Mouse (Mus musculus): ENCODE data around the gene Olfr325. TPM values are rescaled to one million over a fixed set of nuclear protein-coding genes. Genes with fewer than 3 reads are reported as not detected.
"Not testable (repeated sequence)": the region's sequence is repeated elsewhere in the genome, so short reads cannot be mapped to it uniquely, and the experiment has no call there.

The Olfr325 gene
- not detected for total RNA-seq (2021)
- long read RNA-seq, experiment 1 = 0 reads
- long read RNA-seq, experiment 2 = 0 reads

DNA sequence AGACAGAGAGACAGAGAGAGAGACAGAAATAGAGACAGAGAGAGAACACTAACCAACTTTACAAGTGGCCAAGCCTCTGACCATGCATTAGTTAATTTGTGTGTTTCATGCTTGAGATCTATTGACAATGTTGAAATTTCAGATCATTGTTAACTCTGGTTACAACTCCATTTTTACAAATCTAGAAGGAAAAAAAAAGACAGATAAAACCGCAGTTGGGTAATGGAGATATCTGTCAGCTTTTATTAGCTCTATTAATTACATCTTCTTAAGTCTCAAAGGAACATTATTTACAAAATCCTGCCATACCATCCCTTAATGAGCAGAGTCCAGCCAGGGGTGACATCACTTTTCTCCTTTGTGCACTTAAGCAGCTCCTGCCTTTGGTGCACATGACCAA lies at the start of gene Olfr325:
TSS of gene Olfr325 (plus strand) at position 301 of the 400 bp plus-strand sequence.
- DNase-seq (ENCODE audit: low spot score in 2 of 2) = no peak

DNA sequence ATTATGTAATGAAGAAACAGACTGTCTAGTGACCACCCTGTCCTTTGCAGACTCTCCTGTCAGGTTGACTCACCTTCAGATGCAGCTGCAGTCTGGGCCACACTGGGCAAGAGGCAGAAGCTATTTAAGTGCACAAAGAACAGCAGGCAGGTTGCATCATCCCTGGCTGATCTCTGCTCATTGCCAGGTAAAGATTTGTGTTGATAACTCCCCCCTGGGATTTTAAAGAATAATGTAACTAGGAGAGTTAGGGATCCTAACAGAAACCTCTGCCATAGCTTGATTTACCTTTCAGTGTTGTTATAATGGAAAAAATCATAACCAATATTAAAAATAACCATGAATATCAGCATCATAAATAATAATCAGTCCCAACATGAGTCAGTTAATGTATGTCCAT lies 42.8 kb upstream of the Olfr325 start, which contains the start of gene Olfr330:
TSS of gene Olfr330 (minus strand) at position 101 of the 400 bp plus-strand sequence.
- not testable (repeated sequence) for DNase-seq (ENCODE audit: low spot score in 2 of 2)

DNA sequence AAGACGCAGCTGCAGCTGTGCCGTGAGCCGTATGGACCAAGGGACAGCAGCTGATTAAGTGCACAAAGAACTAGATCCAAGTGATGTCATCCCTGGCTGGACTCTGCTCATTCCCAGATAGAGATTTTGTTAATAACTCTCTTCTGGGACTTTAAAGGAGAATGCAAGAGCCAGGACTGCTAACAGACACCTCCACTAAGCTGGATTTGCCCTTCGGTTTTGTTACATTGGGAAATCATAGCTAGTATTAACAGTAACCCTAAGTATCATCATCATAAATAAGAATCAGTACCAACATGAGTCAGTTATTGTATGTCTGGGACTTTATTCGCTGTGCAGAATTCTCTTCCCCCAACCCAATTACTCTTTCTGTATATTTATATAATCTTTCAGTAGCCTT lies 31.2 kb upstream of the Olfr325 start, which contains the start of gene Olfr329-ps:
TSS of gene Olfr329-ps (minus strand) at position 101 of the 400 bp plus-strand sequence.
- DNase-seq (ENCODE audit: low spot score in 2 of 2) = no peak

DNA sequence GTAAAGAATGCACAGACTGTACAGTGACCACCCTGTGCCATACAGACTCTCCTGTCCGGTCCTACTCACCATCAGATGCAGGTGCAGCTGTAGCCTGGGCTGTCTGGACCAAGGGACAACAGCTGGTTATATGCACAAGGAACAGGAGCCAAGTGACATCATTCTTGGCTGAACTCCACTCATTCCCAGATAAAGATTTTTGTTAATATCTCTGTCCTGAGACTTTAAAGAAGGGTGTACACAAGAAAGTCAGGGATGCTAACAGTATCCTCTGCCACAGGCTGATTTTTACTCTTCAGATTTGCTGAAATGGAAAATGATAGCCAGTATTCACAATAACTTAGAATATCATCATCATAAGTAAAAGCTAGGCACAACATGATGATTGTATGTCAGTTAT lies 22.0 kb upstream of the Olfr325 start, which contains the start of gene Olfr328:
TSS of gene Olfr328 (minus strand) at position 101 of the 400 bp plus-strand sequence.
- no peak for DNase-seq (ENCODE audit: low spot score in 2 of 2)

DNA sequence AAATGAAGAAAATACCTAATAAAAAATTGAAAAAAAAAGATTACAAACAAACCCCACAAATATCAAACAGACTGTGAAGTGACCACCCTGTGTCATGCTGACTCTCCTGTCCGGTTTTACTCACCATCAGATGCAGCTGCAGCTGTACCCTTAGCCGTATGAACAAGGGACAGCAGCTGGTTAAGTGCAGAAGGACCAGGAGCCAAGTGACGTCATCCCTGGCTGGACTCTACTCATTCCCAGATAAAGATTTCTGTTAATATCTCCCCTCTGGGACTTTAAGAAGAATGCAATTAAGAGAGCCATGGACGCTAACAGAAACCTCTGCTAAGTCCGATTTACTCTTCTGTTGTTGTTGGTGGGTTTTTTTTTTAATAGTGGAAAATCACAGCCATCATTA lies 7.1 kb upstream of the Olfr325 start, which contains the start of gene Olfr224:
TSS of gene Olfr224 (minus strand) at position 149 of the 400 bp plus-strand sequence.
- no peak for DNase-seq (ENCODE audit: low spot score in 2 of 2)

DNA sequence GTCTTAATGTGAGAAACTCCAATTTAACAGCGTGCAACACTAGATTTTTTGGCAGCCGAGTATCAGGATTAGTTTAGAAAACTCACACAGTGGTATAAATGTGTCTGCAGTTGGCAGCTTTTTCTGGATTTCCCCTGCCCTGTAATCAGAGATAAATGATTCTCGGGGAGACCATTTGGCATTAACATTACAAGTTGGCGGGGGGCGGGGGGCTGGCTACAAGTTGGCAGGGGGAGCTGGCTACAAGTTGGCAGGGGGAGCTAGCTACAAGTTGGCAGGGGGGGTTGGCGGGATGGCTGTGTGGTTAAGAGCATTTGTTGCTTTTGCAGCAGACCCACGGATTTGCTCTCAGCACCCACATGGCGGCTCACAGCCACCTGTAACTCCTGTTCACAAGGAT lies 1.1 kb downstream of the Olfr325 start:
- DNase-seq (ENCODE audit: low spot score in 2 of 2) = no peak

DNA sequence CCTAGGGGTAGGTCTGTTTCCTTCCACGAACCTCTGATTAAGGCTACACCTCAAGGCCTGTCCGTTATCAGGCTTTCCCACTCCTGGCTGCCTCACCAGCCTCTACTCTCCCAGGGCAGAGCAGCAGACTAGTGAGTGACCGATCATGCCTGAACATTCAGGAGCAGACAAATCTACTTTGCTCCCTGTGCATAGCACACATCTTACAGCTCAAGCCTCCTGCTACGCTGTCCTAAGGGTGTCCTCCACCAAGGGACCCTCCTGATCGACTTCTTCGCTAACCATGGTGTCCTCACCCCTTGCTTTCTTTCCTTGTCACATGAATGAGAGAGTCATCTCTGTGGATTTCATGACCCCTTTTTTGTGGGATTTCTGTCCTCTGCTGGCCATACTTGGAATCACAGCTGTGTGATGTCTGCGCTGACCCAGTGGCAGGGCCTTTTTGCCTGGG lies 10.4 kb downstream of the Olfr325 start:
- peak; percentile 13 to 51 for DNase-seq (ENCODE audit: low spot score in 2 of 2)

DNA sequence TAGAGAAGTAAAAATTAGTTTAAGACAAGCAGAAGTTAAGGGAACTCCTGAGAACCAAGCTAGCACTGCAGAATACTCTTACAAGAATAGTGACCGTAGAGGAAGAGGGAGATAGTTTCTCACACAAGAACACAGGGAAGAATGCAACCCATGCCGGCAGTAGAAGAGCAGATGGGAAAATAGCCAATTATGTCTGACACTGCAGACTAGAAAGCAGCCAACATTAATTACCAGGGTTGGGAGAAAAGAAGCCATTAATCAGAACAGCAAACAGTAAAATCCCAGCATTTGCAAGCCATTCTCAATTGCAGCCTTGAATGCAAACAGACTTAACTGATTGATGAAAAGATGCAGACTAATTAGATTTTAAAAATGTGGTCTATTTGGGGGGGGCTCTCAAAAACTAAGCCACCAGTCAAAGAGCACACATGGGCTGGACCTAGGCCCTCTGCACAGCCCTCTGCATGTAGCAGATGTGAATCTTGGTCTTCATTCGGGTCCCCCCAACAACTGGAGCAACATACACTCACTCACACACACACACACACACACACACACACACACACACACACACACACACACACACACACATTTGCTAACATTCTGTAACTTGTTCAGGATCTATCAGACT lies 11.2 kb downstream of the Olfr325 start:
- no peak for DNase-seq (ENCODE audit: low spot score in 2 of 2)

DNA sequence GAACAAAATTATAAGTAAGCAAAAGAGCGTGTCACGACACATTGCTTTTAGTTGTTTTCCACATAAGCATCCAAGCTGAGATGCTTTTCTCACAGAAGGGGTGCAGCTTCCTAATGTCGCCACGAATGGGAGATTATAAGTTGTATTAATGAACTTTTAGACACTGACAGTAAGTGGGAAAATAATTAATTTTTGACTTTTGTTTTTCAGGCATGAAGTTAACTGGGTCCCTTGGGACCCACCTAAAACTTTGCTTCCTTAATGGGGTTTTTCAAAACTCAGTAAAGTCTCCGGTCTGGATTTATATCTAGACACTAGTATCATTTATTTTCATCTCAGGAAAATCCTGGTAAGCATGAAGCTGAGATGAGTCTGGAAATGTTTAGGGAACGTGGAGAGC lies 17.3 kb downstream of the Olfr325 start, which contains the start of gene Olfr324:
TSS of gene Olfr324 (plus strand) at position 301 of the 400 bp plus-strand sequence.
- no peak for DNase-seq (ENCODE audit: low spot score in 2 of 2)

DNA sequence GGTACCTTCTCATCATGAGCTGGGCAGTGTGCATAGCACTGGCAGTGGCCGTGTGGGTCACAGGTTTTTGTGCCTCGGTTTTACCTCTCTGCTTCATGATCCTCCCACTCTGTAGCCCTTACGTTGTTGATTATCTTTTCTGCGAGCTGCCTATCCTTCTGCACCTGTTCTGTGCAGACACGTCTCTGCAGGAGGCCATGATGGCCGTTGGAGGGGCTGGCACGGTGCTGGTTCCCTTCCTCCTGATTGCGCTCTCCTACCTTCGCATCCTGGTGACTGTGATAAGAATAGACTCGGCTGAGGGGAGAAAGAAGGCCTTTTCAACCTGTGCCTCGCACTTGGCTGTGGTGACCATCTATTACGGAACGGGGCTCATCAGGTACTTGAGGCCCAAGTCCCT lies 20.3 kb downstream of the Olfr325 start:
- DNase-seq (ENCODE audit: low spot score in 2 of 2) = no peak

DNA sequence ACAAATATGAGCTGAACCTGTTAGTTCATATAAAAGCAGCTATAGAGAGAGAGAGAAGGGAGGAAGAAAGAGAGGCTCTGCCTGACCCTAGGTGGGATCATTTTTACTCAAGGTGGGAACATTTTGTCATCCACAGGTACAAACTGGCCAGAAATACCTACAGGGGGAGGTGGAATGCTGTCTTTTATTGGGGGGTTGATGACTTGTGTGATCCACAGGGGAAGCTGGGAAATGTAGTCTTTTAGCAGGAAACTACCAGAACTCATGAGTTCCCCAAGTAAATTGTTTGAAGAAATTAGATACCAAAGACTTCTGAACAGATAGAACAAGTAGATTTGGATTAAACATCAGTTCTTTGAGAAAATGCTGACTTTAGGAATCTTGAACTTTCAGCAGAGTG lies 24.5 kb downstream of the Olfr325 start:
- no peak for DNase-seq (ENCODE audit: low spot score in 2 of 2)

DNA sequence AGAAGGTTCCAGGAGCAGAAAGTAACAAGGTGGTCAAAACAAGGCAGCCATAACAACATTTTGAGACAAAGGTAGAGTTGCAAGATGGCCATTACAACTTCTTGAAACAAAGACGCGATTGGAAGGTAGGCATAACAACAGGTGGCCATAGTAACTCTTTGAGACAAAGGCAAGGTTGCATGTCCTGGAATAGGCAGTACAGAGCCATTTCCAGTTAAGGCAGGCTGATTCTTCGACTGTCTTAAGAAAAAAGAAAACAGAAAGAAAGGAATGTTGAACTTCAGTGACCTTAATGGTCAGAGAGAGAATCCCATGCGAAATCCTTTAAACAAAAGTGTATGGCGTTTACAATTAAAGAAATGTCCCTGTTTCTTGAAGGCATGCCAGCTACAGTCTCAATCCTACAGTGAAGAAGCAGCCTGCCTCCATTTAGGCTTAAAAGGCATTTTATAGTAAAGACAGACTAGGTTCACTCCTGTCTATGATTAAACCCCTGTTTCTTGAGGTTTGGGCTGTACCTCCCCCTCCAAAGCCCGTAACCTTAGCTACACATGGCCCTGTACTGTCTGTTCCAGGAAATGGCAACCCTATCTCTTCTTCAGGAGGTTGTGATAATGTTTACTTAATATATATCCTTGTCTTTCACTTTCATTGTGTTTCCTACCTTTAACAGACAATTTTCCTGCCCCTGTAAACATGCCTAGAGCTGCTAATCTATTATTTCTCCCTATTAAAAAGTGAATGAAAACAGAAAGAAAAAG lies 25.4 kb downstream of the Olfr325 start:
- DNase-seq (ENCODE audit: low spot score in 2 of 2) = no peak

DNA sequence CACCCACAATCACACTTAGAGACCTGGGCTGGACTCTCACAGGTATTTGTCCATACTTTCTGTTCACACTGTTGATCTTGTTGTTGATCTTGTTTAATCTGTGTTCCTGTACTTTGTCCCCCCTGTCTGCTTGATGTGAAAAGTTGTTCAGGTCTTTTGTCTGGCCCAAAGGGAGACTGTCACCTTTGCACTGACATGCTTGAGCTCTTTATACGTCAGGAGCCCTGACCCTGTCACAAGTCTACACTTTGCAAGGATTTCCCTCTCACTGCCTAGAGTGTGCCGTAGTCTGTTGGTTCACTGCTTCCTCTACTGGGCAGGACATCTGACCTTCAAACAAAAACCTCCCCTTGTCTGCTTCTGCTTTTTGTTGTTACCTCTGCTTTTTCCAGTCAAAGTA lies 27.2 kb downstream of the Olfr325 start:
- DNase-seq (ENCODE audit: low spot score in 2 of 2) = no peak

DNA sequence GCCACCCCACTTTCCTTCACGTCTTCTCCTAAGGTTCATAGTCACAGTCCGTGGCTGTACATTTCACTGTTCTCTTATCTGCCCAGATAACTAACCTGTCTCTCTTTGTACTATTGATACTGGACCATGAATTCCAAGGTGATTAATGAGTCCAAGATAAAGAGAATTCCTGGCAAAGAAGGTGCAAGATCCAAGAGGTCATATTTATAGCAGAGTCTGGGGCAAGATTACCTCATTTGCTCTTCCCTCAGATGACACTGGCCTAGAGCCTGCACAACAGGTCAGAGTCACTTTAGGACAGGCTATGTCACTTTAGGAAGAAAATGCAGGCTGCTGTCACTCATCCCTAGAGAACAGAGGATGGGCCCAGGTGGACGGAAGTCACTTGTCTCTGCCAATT lies 27.7 kb downstream of the Olfr325 start:
- DNase-seq (ENCODE audit: low spot score in 2 of 2) = no peak

DNA sequence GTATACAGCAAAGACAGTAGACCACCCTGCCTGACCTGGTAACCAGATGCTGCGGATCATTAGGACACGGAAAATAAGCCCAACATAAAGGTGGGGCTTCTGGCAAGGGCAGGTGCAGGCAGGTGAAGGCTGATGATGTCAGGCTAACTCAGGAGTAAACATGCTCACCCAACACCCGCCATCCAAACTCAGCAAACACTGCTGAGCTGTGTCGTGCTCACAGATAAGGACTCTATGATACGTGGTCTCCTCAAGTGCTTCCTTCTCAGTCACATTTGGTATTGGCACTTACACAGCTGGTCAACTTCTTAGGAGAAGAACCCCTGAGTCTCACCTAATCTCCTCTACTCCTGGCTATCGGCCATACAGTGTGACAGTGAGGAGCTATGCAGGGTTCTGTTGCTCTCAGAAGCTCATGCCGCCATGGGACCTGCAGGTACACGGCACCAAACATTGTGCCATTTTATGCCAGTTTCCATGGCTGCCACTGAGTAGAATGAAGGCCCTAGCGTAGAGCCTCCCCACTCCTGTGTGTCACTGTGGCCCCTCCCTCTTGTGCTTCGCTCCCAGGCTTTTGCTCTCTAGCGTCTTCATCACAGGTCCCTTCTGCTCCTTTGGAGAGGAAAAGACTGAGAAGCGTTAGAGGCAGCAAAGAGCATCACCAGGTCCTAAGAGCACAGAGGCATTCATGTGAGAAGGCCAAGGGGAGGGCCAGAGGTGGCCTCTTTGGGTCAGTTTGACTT lies 28.8 kb downstream of the Olfr325 start:
- no peak for DNase-seq (ENCODE audit: low spot score in 2 of 2)

DNA sequence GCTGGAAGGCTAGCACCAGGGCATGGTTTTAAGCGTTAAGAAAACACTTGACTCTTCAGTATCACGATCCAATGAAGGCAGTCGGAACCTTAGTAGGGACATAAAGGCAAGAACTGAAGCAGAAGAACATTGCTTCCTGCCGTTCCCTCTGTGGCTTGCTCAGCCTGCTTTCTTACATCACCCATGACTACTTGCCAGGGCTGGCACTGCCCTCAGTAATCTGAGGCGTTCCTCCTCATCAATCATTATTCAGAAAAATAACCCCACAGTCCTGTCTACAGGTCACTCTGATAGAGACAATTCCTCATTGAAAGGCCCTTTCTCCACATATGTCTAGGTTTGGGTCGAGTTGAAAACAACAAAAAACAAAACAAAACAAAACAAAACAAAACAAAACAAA lies 29.5 kb downstream of the Olfr325 start:
- DNase-seq (ENCODE audit: low spot score in 2 of 2) = no peak

DNA sequence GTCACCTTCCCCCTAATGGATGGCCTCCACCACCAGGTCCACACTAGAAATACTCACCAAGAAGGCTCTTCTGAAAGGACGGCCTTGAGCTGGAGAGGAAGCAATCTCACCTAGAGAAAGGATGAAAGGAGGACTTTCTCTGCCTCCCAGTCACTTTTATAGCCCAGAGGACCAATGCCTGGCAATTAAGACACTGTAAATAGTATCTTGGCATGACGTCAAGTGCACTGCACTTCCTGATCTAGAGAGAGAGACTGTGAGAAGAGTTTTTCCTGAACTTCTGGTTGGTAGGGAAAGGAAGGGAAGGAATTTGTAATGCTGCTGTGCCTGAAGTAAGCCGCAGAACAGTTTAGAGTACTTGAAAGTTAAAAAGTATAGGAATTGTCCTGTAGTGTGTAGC lies 35.8 kb downstream of the Olfr325 start:
- DNase-seq (ENCODE audit: low spot score in 2 of 2) = no peak

DNA sequence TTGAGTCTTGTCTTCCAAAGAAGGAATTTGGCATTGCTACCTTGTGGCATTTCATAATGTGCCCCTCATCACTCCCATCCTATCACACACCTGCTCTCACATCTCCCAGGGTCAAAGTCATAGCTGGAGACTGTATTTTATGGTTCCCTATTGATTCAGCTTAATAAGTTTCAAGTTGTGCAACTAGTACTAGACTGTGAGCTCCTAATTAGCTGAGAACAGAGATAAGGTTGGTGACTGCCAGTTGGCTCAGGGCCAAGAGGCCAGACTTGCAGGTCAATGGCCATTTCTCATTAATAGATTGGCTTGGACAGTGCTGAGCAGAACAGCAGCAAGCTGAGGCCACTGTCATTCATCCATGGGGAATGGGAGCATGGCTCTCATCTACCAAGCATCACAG lies 37.0 kb downstream of the Olfr325 start:
- no peak for DNase-seq (ENCODE audit: low spot score in 2 of 2)

DNA sequence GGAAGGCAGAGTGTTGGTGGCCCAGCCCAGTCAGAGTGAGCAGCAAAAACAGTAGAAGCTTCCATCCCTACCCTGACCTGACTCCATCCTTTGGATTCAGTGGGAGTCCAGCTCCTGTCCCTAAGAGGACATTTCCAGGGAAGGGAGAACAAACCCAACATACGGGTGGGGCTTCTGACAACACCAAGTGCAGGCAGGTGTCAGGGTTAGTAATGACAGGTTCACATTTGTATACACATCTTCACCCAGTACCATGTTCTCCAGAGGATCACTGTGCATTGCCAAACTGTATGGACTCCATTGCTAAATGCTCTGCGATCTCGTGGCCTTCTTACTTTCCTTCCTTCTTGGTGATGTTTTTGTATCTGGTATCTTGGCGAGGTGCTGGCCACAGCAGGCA lies 38.4 kb downstream of the Olfr325 start, which contains the start of gene 2210407C18Rik:
TSS of gene 2210407C18Rik (minus strand) at position 101 of the 400 bp plus-strand sequence.
- DNase-seq (ENCODE audit: low spot score in 2 of 2) = no peak

DNA sequence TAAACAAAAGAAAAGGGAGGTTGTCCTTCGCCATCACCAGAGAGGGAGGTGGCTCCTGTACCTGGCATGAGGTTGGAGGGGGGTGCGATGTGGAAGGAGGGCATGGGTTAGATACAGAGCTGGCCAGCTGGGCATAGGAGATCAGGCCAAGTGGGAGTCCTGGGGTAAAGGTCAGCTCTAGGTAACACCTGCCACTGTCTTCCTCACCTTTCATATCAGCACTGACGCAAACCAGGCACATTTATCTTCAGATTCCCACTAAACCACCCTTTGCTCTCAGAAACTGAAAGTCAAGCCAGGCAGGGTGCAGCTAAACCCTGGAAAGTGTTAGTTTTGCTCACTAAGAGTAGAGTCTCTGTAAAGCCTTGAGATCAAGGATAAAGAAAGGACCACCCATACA lies 40.8 kb downstream of the Olfr325 start:
- DNase-seq (ENCODE audit: low spot score in 2 of 2) = no peak

DNA sequence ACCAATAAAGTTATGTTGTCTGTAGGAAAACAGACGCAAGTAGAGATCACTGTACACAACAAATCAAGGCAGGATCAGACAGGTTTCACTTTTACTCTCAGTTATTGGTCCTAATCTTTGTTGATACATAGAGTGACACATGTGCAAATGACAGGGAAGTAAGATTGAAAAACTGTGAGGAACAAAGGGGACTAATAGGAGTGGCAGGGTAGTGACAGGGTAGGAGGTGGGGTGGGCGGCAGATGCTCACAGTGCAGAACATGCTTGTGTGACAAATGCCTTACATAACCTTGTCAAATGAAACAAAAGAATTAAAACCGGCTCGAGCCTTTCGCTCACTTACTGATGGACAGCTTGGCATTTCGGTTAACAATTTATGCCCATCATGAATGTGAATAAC lies 41.3 kb downstream of the Olfr325 start:
- no peak for DNase-seq (ENCODE audit: low spot score in 2 of 2)
